ENCODE assay signal across 20 mouse cellular contexts in genomic region chr12:24537201-24537600, GRCm38 (mm10). TPM values are rescaled to one million over a fixed set of nuclear protein-coding genes. Genes with fewer than 3 reads are reported as not detected.
DNase-seq lines count a peak whose midpoint lies in the region; ATAC-seq and TF ChIP-seq lines count a peak whose summit lies in the region.
"Had no signal": no experiment of that assay in that cellular context is flagged by ENCODE, and none has a peak within 500 bp of the region (broad histone marks: within the 10 kb centered on the region; RNA-seq: fewer than 3 reads in every experiment).

No protein-coding gene starts in this region.

- peak; percentile 59 for DNase-seq in heart, adult 11 months
- no peak for DNase-seq in heart, postnatal 14 days
- DNase-seq in limb, embryonic 10.5 days (ENCODE audit: low spot score): no peak
- DNase-seq in embryonic facial prominence, embryonic 14.5 days (ENCODE audit: low spot score): peak; percentile 7
- DNase-seq in stomach, postnatal 0 days (ENCODE audit: low spot score): no peak
- DNase-seq: B cell, adult 2 months; gastrocnemius, postnatal 10 days; liver, embryonic 13.5 days; lung, adult 2 months had no signal

- 75% methylated on average over 2 of the region's 2 CpGs for WGBS in limb, embryonic 15.5 days
- 86% methylated on average over 2 of the region's 2 CpGs for WGBS in limb, embryonic 10.5 days
- WGBS in embryonic facial prominence, embryonic 14.5 days: 58% methylated on average over 2 of the region's 2 CpGs
- 57% methylated on average over 2 of the region's 2 CpGs for WGBS in stomach, postnatal 0 days
- WGBS in liver, embryonic 12.5 days (ENCODE audit: insufficient replicate concordance): 66% methylated on average over 2 of the region's 2 CpGs

- H3K4me2 ChIP-seq in limb, embryonic 15.5 days: no peak overlapping the region
- no peak overlapping the region for H3K4me2 ChIP-seq in embryonic facial prominence, embryonic 14.5 days (ENCODE audit: low read depth, low read length)
- no peak overlapping the region for H3K4me2 ChIP-seq in stomach, postnatal 0 days (replicated peaks; ENCODE audit: low read depth)
- no peak overlapping the region for H3K4me2 ChIP-seq in liver, embryonic 12.5 days
- H3K4me2 ChIP-seq: heart, embryonic 12.5 days; hindbrain, embryonic 14.5 days; limb, embryonic 12.5 days; liver, embryonic 13.5 days; midbrain, embryonic 11.5 days; stomach, embryonic 15.5 days had no signal

- no peak overlapping the region for H3K9ac ChIP-seq in limb, embryonic 15.5 days
- no peak overlapping the region for H3K9ac ChIP-seq in embryonic facial prominence, embryonic 14.5 days (ENCODE audit: low read depth, low read length)
- H3K9ac ChIP-seq in stomach, postnatal 0 days (ENCODE audit: low read length): no peak overlapping the region
- no peak overlapping the region for H3K9ac ChIP-seq in liver, embryonic 12.5 days
- H3K9ac ChIP-seq: heart, embryonic 12.5 days; hindbrain, embryonic 14.5 days; limb, embryonic 12.5 days; liver, embryonic 13.5 days; stomach, embryonic 15.5 days had no signal

- H3K36me3 ChIP-seq in limb, embryonic 15.5 days: 0 out of 2 replicates have a peak, but pooled peaks cover 8% of the 10 kb centered on the region
- peaks cover 3% of the 10 kb centered on the region; the same call in 1 of the 2 replicates for H3K36me3 ChIP-seq in limb, embryonic 10.5 days
- peaks cover 16% of the 10 kb centered on the region; the same call in 1 of the 2 replicates for H3K36me3 ChIP-seq in embryonic facial prominence, embryonic 14.5 days (ENCODE audit: control insufficient read depth, insufficient read depth, low read length)
- peaks cover 2% of the 10 kb centered on the region; the same call in 1 of the 2 replicates for H3K36me3 ChIP-seq in stomach, postnatal 0 days (ENCODE audit: control insufficient read depth, insufficient read depth, low read length)
- peaks cover 8% of the 10 kb centered on the region; the same call in 1 of the 2 replicates for H3K36me3 ChIP-seq in liver, embryonic 12.5 days
- H3K36me3 ChIP-seq: stomach, embryonic 15.5 days had no signal

- no peak overlapping the region for H3K4me3 ChIP-seq in limb, embryonic 15.5 days
- no peak overlapping the region for H3K4me3 ChIP-seq in limb, embryonic 10.5 days
- H3K4me3 ChIP-seq in embryonic facial prominence, embryonic 14.5 days (ENCODE audit: low read depth, low read length): no peak overlapping the region
- H3K4me3 ChIP-seq in stomach, postnatal 0 days (ENCODE audit: low read depth, low read length): no peak overlapping the region
- H3K4me3 ChIP-seq in liver, embryonic 12.5 days: no peak overlapping the region
- H3K4me3 ChIP-seq: forebrain, embryonic 10.5 days; heart, embryonic 12.5 days; limb, embryonic 12.5 days; liver, embryonic 13.5 days; stomach, embryonic 15.5 days had no signal

- intact Hi-C loops in heart, postnatal 14 days (cut with DNase I): no loop called here

- ATAC-seq in limb, embryonic 15.5 days (ENCODE audit: insufficient number of reproducible peaks, low FRiP score, low TSS enrichment, low read depth): no peak
- no peak for ATAC-seq in embryonic facial prominence, embryonic 14.5 days (ENCODE audit: low read depth)
- ATAC-seq in stomach, postnatal 0 days (ENCODE audit: low FRiP score, low TSS enrichment): no peak
- no peak for ATAC-seq in liver, embryonic 12.5 days

- H3K27ac ChIP-seq in limb, embryonic 15.5 days: peak overlapping the region; percentile 47; the same call in 1 of the 2 replicates
- H3K27ac ChIP-seq in limb, embryonic 10.5 days: no peak overlapping the region
- H3K27ac ChIP-seq in embryonic facial prominence, embryonic 14.5 days (replicated peaks; ENCODE audit: low read depth, low read length): peak overlapping the region; percentile 52; the same call in 1 of the 2 replicates
- peak overlapping the region; percentile 61 for H3K27ac ChIP-seq in stomach, postnatal 0 days (replicated peaks)
- no peak overlapping the region for H3K27ac ChIP-seq in liver, embryonic 12.5 days
- H3K27ac ChIP-seq: forebrain, embryonic 10.5 days; hindbrain, embryonic 14.5 days; kidney, postnatal 0 days; limb, embryonic 12.5 days; liver, embryonic 13.5 days; stomach, embryonic 15.5 days had no signal

- TF ChIP-seq CTCF in stomach, postnatal 0 days (IDR thresholded peaks at IDR 0.05; ENCODE audit: low read depth): no peak

- no peak for TF ChIP-seq EP300 in stomach, postnatal 0 days (optimal IDR thresholded peaks at IDR 0.05)

- H3K4me1 ChIP-seq in limb, embryonic 15.5 days: no peaks in the 10 kb centered on the region
- no peaks in the 10 kb centered on the region for H3K4me1 ChIP-seq in limb, embryonic 10.5 days
- no peaks in the 10 kb centered on the region for H3K4me1 ChIP-seq in embryonic facial prominence, embryonic 14.5 days (ENCODE audit: control insufficient read depth, insufficient read depth, low read length)
- H3K4me1 ChIP-seq in stomach, postnatal 0 days (replicated peaks; ENCODE audit: control insufficient read depth, insufficient read depth): no peaks in the 10 kb centered on the region
- H3K4me1 ChIP-seq in liver, embryonic 12.5 days: peaks cover 16% of the 10 kb centered on the region
- H3K4me1 ChIP-seq: limb, embryonic 12.5 days; stomach, embryonic 15.5 days had no signal

- H3K9me3 ChIP-seq in limb, embryonic 15.5 days: no peaks in the 10 kb centered on the region
- no peaks in the 10 kb centered on the region for H3K9me3 ChIP-seq in limb, embryonic 10.5 days (replicated peaks)
- no peaks in the 10 kb centered on the region for H3K9me3 ChIP-seq in embryonic facial prominence, embryonic 14.5 days (ENCODE audit: control insufficient read depth, low read length)
- H3K9me3 ChIP-seq in stomach, postnatal 0 days (ENCODE audit: control insufficient read depth, low read length): no peaks in the 10 kb centered on the region
- H3K9me3 ChIP-seq in liver, embryonic 12.5 days (replicated peaks): no peaks in the 10 kb centered on the region
- H3K9me3 ChIP-seq: forebrain, embryonic 10.5 days; G1E; heart, embryonic 12.5 days; limb, embryonic 12.5 days; liver, embryonic 13.5 days; stomach, embryonic 15.5 days had no signal

- no peaks in the 10 kb centered on the region for H3K27me3 ChIP-seq in limb, embryonic 15.5 days
- no peaks in the 10 kb centered on the region for H3K27me3 ChIP-seq in limb, embryonic 10.5 days (ENCODE audit: low read depth, poor library complexity, severe bottlenecking)
- H3K27me3 ChIP-seq in embryonic facial prominence, embryonic 14.5 days (replicated peaks; ENCODE audit: control insufficient read depth, insufficient read depth, low read length): no peaks in the 10 kb centered on the region
- H3K27me3 ChIP-seq in stomach, postnatal 0 days (ENCODE audit: control insufficient read depth, insufficient read depth, low read length): no peaks in the 10 kb centered on the region
- H3K27me3 ChIP-seq in liver, embryonic 12.5 days (replicated peaks): no peaks in the 10 kb centered on the region
- H3K27me3 ChIP-seq: CH12.LX; heart, embryonic 12.5 days; limb, embryonic 12.5 days; liver, embryonic 13.5 days; stomach, embryonic 15.5 days had no signal

RNA-seq across cellular contexts. Expression of gene Grhl1, which starts 34.9 kb away (rescaled TPM):
- under 1 TPM; 0.44 to 0.84 TPM for total RNA-seq in heart, postnatal 14 days (2021)
- polyA plus RNA-seq in limb, embryonic 15.5 days (2015; fragmentation: Nextera tagmentation; extraction: Ambion mirVana): 39.7 and 42.5 TPM in 2 replicates
- 0.55 and 0.71 TPM in 2 replicates for polyA plus RNA-seq in limb, embryonic 10.5 days (2016; fragmentation: Nextera tagmentation; extraction: Ambion mirVana)
- polyA plus RNA-seq in embryonic facial prominence, embryonic 14.5 days (2014; fragmentation: Nextera tagmentation; extraction: Ambion mirVana): 11.5 and 12.0 TPM in 2 replicates
- polyA plus RNA-seq in stomach, postnatal 0 days (2015; fragmentation: Nextera tagmentation; extraction: Ambion mirVana): 28.6 and 28.9 TPM in 2 replicates
- 0.45 and 0.72 TPM in 2 replicates for polyA plus RNA-seq in liver, embryonic 12.5 days (2016; fragmentation: Nextera tagmentation; extraction: Ambion mirVana)

RNA-seq across cellular contexts. Expression of gene Taf1b, which starts 39.0 kb away (rescaled TPM):
- 10 to 100 TPM; 10.4 to 10.6 TPM for total RNA-seq in heart, postnatal 14 days (2021)
- polyA plus RNA-seq in limb, embryonic 15.5 days (2015; fragmentation: Nextera tagmentation; extraction: Ambion mirVana): 27.4 and 27.7 TPM in 2 replicates
- 30.8 and 35.1 TPM in 2 replicates for polyA plus RNA-seq in limb, embryonic 10.5 days (2016; fragmentation: Nextera tagmentation; extraction: Ambion mirVana)
- 23.8 and 24.0 TPM in 2 replicates for polyA plus RNA-seq in embryonic facial prominence, embryonic 14.5 days (2014; fragmentation: Nextera tagmentation; extraction: Ambion mirVana)
- polyA plus RNA-seq in stomach, postnatal 0 days (2015; fragmentation: Nextera tagmentation; extraction: Ambion mirVana): 12.0 and 12.8 TPM in 2 replicates
- polyA plus RNA-seq in liver, embryonic 12.5 days (2016; fragmentation: Nextera tagmentation; extraction: Ambion mirVana): 16.1 and 17.0 TPM in 2 replicates

Comparison
In these comparisons a context has a peak if more than half of its experiments do, and no peak if none do; other contexts are left out.
1. DNase-seq: peak in heart, adult 11 months (single experiment) and embryonic facial prominence, embryonic 14.5 days (single experiment); none in heart, postnatal 14 days (0 of 2), limb, embryonic 10.5 days (single experiment) and stomach, postnatal 0 days (single experiment).
2. H3K27ac ChIP-seq: peak in limb, embryonic 15.5 days (single experiment), embryonic facial prominence, embryonic 14.5 days (single experiment) and stomach, postnatal 0 days (single experiment); none in limb, embryonic 10.5 days (single experiment) and liver, embryonic 12.5 days (single experiment).